Mouse (Mus musculus) gastrocnemius, postnatal 14 days (tissue): ENCODE data around the gene Tmem159. TPM values are rescaled to one million over a fixed set of nuclear protein-coding genes. Genes with fewer than 3 reads are reported as not detected.

ENCODE experiments used
- DNase-seq: peaks from one replicate; pipeline ENCODE4 v3.0.0; 2021; ENCODE audit warnings: mixed read lengths
- intact Hi-C: fragments of 180-260 bp; cut with DNase I; formaldehyde crosslinking; loops from one replicate; pipeline ENCODE4 v1.15.1; 2025; ENCODE audit warnings: low total_unique reads
- total RNA-seq, 2 experiments: library from RNA; stranded (reverse); gene quantifications; 2 replicates each; pipeline ENCODE4 v1.2.3; 2021

Gene Tmem159
- total RNA-seq, 2 experiments from 2014 or later = 8.1 to 8.2 TPM

DNA sequence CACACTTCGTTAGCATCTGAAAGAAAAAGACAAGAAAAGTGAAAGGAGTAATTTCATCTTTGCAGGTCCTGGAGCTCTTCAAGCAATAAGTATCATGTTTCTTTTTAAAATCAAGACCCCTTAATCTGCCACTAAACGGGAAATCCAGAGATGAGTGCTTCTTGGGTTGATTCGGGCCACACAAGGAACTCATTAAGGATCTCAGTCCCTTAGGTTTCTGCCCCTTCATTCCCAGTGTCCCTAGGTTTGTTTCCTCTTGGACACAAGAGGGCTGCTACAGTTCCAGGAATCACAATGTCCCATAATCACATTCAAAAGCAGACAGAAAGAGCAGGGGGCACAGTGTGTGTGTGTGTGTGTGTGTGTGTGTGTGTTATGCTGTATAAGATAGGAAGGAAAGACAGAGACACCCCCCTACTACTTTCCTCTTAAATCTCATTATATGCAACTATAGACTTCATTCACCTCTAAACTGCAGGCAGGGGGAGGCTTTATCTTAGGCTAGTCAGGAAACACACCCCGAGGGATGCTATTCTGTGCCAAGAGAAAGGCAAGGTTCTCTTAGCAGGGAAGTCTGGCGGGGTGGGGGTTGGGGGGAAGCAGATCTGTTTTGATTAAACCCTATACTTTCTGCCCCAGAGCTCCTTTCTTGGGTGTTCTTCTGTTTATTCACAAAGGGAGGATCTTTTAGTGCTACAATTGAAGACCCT, 25.0 kb downstream of the Tmem159 start:
- intact Hi-C loops = no loop called here
- no peak for DNase-seq

- intact Hi-C loops = no loop called here
- no peak for DNase-seq
Measured at GRCm38 (mm10) chr7:120127686-120128059, 25.5 kb downstream of the Tmem159 start.

GRCm38 (mm10) chr7:120128951-120129350, 26.8 kb downstream of the Tmem159 start:
- intact Hi-C loops = no loop called here
- DNase-seq = no peak

DNA sequence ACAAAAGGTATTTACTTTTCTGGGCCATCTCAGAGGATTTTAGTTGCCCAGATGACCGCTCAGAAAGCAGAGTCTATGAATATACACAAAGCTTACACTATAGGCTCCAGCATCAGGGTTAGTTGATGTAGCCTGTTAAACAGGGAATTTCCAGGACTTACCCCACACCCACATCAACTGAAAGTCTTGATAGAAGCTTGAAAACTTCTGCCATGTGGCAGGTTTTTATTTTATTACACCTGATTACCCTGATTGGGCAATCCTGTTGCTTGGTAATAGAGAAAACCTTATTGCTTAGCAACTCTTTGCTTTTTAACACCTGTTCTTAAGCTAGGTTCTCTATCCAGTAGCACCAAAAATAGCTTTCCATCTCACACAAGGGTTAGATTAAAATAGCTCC, 40.6 kb downstream of the Tmem159 start:
- intact Hi-C loops = no loop called here
- DNase-seq = no peak

- intact Hi-C loops = no loop called here
- DNase-seq = no peak
Measured at GRCm38 (mm10) chr7:120145191-120145590, 43.0 kb downstream of the Tmem159 start, which contains the start of gene Zp2. TSS of gene Zp2 (minus strand) at chr7:120145291.

- no peak for DNase-seq
- intact Hi-C loops = no loop called here
Measured at GRCm38 (mm10) chr7:120150257-120150656, 48.1 kb downstream of the Tmem159 start.

DNA sequence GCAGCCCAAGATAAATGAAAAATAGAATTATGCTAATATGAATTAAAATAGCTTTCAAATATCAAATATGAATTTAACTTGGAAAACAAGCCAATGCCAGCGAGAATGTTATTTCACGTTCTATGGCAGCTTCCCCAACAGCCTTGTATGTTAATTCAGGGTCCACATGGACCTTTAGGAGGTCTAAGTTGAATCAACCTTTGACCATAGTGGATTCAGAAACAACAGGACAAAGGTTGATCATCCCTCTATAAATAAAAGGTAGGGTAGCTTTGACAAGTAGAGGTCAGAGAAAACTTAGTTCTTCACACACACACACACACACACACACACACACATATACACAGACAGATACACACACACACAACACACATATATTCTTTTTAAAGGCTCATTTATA, 48.7 kb downstream of the Tmem159 start:
- intact Hi-C loops = no loop called here
- no peak for DNase-seq

DNA sequence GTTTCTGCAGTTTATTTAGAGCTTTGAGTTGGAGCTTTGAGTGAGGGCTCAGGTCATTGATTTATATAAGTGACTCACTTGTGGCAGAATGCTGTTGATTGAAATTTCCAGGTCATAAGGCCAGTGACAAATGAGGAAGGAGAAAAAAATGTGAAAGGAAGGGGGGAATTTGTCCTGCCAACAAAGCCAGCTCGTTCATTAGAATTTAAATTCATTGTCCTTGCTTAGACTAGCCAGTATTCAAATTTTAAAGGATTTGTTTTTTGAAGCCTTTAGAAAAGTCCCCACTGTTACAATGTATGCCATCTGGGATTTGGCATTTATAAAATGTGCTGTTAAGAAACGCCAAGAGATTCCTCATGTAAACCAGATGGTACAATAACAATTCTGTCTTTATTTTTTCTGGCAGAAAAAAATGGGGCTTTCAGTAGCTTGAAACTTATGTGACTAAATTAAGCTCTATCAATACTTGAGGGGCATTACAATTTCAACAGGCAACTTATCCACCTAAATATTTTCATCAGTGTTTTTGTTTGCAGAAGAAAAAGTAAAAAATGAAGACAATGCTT, 54.8 kb downstream of the Tmem159 start:
- no peak for DNase-seq
- intact Hi-C loops = no loop called here

DNA sequence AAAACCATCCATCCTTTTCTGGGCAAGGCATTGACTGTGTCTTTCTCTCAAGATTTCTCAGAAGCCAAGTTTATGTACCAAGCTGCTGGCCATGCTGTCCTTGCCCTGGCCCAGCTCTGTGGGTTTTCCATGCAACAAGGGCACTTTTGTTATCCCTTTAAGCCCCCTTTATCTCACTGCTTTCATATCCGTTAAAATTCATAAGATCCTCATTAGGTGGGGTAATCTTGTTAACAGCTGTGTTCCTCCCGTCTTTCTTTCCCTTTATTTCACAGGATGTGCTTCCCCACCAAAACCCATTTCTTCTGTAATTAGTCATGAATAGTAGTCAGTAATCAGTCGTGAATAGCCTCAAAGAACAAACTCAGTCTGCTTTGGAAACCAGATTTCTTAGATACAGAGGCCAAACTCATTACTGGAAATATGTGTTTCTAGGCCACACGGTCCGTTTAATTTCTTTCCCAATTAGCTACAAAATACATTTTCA, 55.5 kb downstream of the Tmem159 start:
- DNase-seq = no peak
- intact Hi-C loops = no loop called here

- intact Hi-C loops = no loop called here
- no peak for DNase-seq
Measured at GRCm38 (mm10) chr7:120158121-120158613, 56.0 kb downstream of the Tmem159 start.

GRCm38 (mm10) chr7:120163581-120164251, 61.6 kb downstream of the Tmem159 start:
- intact Hi-C loops = no loop called here
- no peak for DNase-seq

Other genes starting within 250 kb of the Tmem159 start
- 10 to 100 TPM; 10.4 to 11.1 TPM for gene Lyrm1, start 206.5 kb upstream of the Tmem159 start, total RNA-seq
- 10 to 100 TPM; 13.9 to 14.1 TPM for gene Dcun1d3, start 206.1 kb upstream of the Tmem159 start, total RNA-seq
- gene Dnah3, start 7.1 kb upstream of the Tmem159 start, total RNA-seq = not detected
- gene Zp2, start 42.9 kb downstream of the Tmem159 start, total RNA-seq = under 1 TPM; 0.51 to 0.84 TPM
- gene Anks4b, start 71.5 kb downstream of the Tmem159 start, total RNA-seq = under 1 TPM in 1 of 2 experiments, not detected in 1; 0.04 TPM
- gene Crym, start 99.8 kb downstream of the Tmem159 start, total RNA-seq = 1 to 10 TPM; 8.5 to 9.5 TPM
- gene Abca14, start 101.6 kb downstream of the Tmem159 start, total RNA-seq = not detected
- gene Abca15, start 226.3 kb downstream of the Tmem159 start, total RNA-seq = not detected